Mouse (Mus musculus) C2C12 (cell line): Measurements from ENCODE around the gene Lime1. TPM values are rescaled to one million over a fixed set of nuclear protein-coding genes. Genes with fewer than 3 reads are reported as not detected.

Source experiments
- H3K27me3 ChIP-seq: one replicate; pipeline ENCODE4 v1.6.1; 2011; ENCODE audit not compliant: control insufficient read depth, insufficient read depth, insufficient read length
- H3K36me3 ChIP-seq: one replicate; pipeline ENCODE4 v1.6.1; 2011; ENCODE audit not compliant: control insufficient read depth, insufficient read depth
- H3K4me3 ChIP-seq: one replicate; pipeline ENCODE4 v1.5.1; 2011; ENCODE audit warnings: mild to moderate bottlenecking, control low read depth; ENCODE audit not compliant: poor library complexity, insufficient read depth, severe bottlenecking
- H3K79me2 ChIP-seq: one replicate; pipeline ENCODE4 v1.6.1; 2011; ENCODE audit not compliant: control insufficient read depth, insufficient read depth
- H3K79me3 ChIP-seq: one replicate; pipeline ENCODE4 v1.6.1; 2011; ENCODE audit warnings: low read depth, control low read depth
- H3ac ChIP-seq: one replicate; pipeline ENCODE3; 2011; ENCODE audit warnings: low read depth; ENCODE audit not compliant: control insufficient read depth, insufficient read length
- CEBPB ChIP-seq: IDR thresholded peaks from one replicate; pipeline ENCODE4 v1.6.1; 2011; ENCODE audit warnings: low read depth, mild to moderate bottlenecking, control low read depth, moderate library complexity
- CTCF ChIP-seq: IDR thresholded peaks from one replicate; pipeline ENCODE4 v1.5.1; 2011; ENCODE audit not compliant: control insufficient read depth, insufficient read depth, insufficient read length
- FOSL1 ChIP-seq: IDR thresholded peaks from one replicate; pipeline ENCODE4 v1.8.0; 2011; ENCODE audit warnings: mild to moderate bottlenecking, low read length; ENCODE audit not compliant: poor library complexity, insufficient read depth, severe bottlenecking
- MAX ChIP-seq: IDR thresholded peaks from one replicate; pipeline ENCODE4 v1.6.1; 2011; ENCODE audit warnings: mild to moderate bottlenecking, control low read depth
- MYOD1 ChIP-seq: IDR thresholded peaks from one replicate; pipeline ENCODE4 v1.6.1; 2011; ENCODE audit warnings: low read depth; ENCODE audit not compliant: control insufficient read depth, insufficient read length
- MYOG ChIP-seq: IDR thresholded peaks from one replicate; pipeline ENCODE4 v1.6.1; 2011; ENCODE audit not compliant: control insufficient read depth, insufficient read length; ENCODE audit errors: extremely low read depth
- USF1 ChIP-seq: IDR thresholded peaks from one replicate; pipeline ENCODE4 v1.6.1; 2011; ENCODE audit warnings: low read depth, mild to moderate bottlenecking, control low read depth, moderate library complexity
- polyA plus RNA-seq: library from polyadenylated mRNA; unstranded; fragments of >200 nt; fragmentation: generic; extraction: Trizol; gene quantifications from one replicate; pipeline ENCODE4 v1.2.1, GENCODE M21; 2012; ENCODE audit warnings: missing spikeins

Lime1 gene
- polyA plus RNA-seq, 1 experiment, result 7.3 TPM

DNA sequence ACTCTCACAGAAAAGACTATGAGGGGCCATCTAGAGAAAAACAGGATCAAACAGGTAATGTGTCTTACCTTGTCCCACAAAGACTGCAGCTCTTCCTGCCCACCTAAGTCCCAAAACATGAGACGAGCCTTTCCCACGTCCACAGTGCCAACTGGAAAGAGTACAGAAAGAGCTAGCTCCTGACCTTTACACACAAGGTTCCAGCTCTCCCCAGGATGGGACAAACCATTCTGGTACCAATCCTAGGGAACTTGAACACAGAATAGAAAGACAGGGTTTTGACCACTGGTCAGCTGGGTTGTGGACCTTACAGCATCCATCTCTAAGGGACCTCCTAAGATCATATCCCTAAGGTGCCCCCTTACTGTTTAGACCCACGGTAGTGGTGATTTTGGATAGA lies 15.9 kb upstream of the Lime1 start:
- Histone ChIP-seq H3K4me3 (peak overlapping the region; percentile 78), H3K27me3 (no peaks in the 10 kb centered on the region), H3K79me2 (peaks cover 78% of the 10 kb centered on the region), H3K79me3 (peaks cover 57% of the 10 kb centered on the region), H3ac (peak overlapping the region; percentile 35), H3K36me3 (peaks cover 58% of the 10 kb centered on the region)
- TF ChIP-seq FOSL1, result no peak
- no peak for TF ChIP-seq CTCF
- TF ChIP-seq MAX, result no peak
- no peak for TF ChIP-seq MYOG
- no peak for TF ChIP-seq MYOD1
- TF ChIP-seq CEBPB, result no peak
- TF ChIP-seq USF1, result no peak

GRCm38 (mm10) chr2:181364487-181364859 lies 15.4 kb upstream of the Lime1 start:
- peaks cover 58% of the 10 kb centered on the region for H3K36me3 ChIP-seq
- no peaks in the 10 kb centered on the region for H3K27me3 ChIP-seq

DNA sequence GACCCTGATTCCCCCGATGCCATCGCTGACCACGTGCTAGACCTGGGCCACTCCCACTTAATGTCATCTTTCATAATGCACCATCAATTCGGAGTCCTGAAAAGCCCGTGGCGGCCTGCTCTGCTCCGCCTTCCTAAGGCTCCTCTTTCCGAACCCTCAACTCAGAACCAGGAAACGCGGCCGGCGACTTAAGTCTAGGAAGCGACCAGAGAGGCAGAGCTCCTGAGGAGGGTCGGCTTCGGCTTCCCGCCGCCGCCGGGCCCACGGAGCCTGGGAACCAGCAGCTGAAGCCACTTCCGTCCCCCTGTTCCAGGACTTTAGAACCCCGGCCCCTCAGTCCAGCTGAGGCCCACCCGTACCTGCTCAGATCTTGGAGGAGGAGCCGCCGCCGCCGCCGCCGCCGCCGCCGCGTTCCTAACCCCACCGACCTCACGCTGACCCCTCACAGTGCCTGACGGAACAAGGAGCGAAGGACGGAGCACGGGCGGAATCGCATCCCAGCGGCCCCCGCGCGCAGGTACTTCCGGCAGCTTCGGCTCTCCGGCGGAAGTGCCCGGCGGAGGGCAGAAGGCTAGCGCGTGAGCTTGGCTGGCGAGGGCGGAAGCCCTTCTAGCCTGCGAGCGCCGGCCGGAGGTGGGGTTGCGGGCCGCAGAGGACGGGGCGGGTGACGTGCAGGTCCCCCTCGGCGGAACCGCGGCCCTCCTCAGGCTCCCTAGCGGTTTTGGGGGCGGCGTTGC lies 14.8 kb upstream of the Lime1 start, which contains the start of the genes Zgpat and Arfrp1:
TSS of gene Zgpat (plus strand) at position 69 of the 737 bp plus-strand sequence.
TSS of gene Arfrp1 (minus strand) at position 545 of the 737 bp plus-strand sequence.
- peaks cover 56% of the 10 kb centered on the region for H3K36me3 ChIP-seq
- H3K27me3 ChIP-seq, result no peaks in the 10 kb centered on the region
- H3K79me3 ChIP-seq, result peaks cover 67% of the 10 kb centered on the region
- H3ac ChIP-seq, result peak within 1 kb of the TSS; percentile 95
- peak within 1 kb of the TSS; percentile 78 for H3K4me3 ChIP-seq
- TF ChIP-seq MYOD1 (no peak), USF1 (peak; percentile 72), CEBPB (no peak), MAX (peak; percentile 74)
- peaks cover 89% of the 10 kb centered on the region for H3K79me2 ChIP-seq

More at GRCm38 (mm10) chr2:181364487-181364859, 15.4 kb upstream of the Lime1 start:
- Histone ChIP-seq H3ac (peak overlapping the region; percentile 95), H3K4me3 (peak overlapping the region; percentile 78), H3K79me2 (peaks cover 83% of the 10 kb centered on the region), H3K79me3 (peaks cover 62% of the 10 kb centered on the region)
- TF ChIP-seq MAX (peak; percentile 34), MYOD1 (no peak), CTCF (no peak), FOSL1 (no peak), MYOG (no peak), CEBPB (no peak), USF1 (no peak)

DNA sequence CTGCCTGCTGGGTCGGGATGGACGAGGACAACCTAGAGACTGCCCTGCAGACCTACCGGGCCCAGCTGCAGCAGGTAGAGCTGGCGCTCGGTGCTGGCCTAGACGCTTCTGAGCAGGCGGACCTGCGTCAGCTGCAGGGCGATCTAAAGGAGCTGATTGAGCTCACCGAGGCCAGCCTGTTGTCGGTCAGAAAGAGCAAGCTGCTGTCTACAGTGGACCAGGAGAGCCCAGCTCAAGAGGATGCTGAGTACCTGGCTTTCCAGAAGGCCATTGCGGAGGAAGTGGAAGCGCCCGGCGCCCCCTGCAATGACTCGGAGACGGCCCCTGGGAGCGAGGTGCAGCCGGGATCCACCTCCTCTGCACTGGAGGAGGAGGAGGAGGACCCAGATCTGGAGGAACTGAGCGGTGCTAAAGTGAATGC lies 14.2 kb upstream of the Lime1 start:
- Histone ChIP-seq H3K79me3 (peaks cover 73% of the 10 kb centered on the region), H3K27me3 (no peaks in the 10 kb centered on the region), H3K79me2 (peaks cover 95% of the 10 kb centered on the region), H3K36me3 (peaks cover 56% of the 10 kb centered on the region), H3ac (peak overlapping the region; percentile 95), H3K4me3 (peak overlapping the region; percentile 78)
- TF ChIP-seq MAX, result no peak
- TF ChIP-seq CTCF, result no peak

DNA sequence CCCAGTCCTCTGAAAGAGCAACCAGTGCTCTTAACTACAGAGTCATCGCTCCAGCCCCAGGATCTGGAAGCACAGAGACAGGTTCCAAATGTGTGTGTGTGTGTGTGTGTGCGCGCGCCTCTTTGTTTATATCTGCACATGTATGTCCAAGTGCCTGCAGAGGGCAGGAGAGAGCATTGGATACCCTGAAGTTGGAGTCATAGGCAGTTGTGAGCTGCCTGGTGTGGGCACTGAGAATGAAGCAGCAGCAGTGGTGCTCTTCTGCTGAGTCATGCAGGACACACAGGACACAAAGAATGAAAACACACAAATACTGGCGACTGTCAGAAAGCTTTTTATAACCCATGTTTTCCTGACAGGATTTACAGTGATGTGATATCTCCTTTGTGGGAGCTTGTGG lies 9.9 kb upstream of the Lime1 start:
- peaks cover 99% of the 10 kb centered on the region for H3K79me2 ChIP-seq
- H3ac ChIP-seq, result no peak overlapping the region
- TF ChIP-seq MAX (no peak), FOSL1 (no peak), MYOD1 (no peak), CEBPB (no peak), MYOG (no peak), CTCF (no peak), USF1 (no peak)
- no peaks in the 10 kb centered on the region for H3K27me3 ChIP-seq
- no peak overlapping the region for H3K4me3 ChIP-seq
- peaks cover 27% of the 10 kb centered on the region for H3K36me3 ChIP-seq
- H3K79me3 ChIP-seq, result peaks cover 84% of the 10 kb centered on the region

GRCm38 (mm10) chr2:181375787-181376186 lies 4.1 kb upstream of the Lime1 start:
- Histone ChIP-seq H3K27me3 (no peaks in the 10 kb centered on the region), H3K79me2 (peaks cover 80% of the 10 kb centered on the region), H3K79me3 (peaks cover 52% of the 10 kb centered on the region), H3K4me3 (no peak overlapping the region), H3ac (no peak overlapping the region), H3K36me3 (peaks cover 21% of the 10 kb centered on the region)
- no peak for TF ChIP-seq MYOG
- TF ChIP-seq MYOD1, result no peak
- TF ChIP-seq USF1, result no peak
- no peak for TF ChIP-seq CEBPB
- TF ChIP-seq CTCF, result no peak
- TF ChIP-seq MAX, result no peak
